Mouse (Mus musculus): ENCODE results near the gene Lrfn4. TPM values are rescaled to one million over a fixed set of nuclear protein-coding genes. Genes with fewer than 3 reads are reported as not detected.
A peak's percentile ranks its signal among the peaks of the same experiment; 100 is the strongest.

Lrfn4 gene
- polyA plus RNA-seq, 1 experiment = 12.0 TPM

- peaks cover 17% of the 10 kb centered on the region for H3K4me1 ChIP-seq (ENCODE audit: control insufficient read depth, insufficient read depth, insufficient read length, low read length)
- H3K36me3 ChIP-seq (ENCODE audit: control insufficient read depth, insufficient read depth, low read length) = no peaks in the 10 kb centered on the region
- H3K27me3 ChIP-seq (ENCODE audit: control insufficient read depth, insufficient read depth, low read length) = no peaks in the 10 kb centered on the region
- H3K4me3 ChIP-seq (ENCODE audit: low read depth, low read length) = no peak overlapping the region
- no peak overlapping the region for H3K27ac ChIP-seq (ENCODE audit: insufficient read depth, low read depth, low read length)
- TF ChIP-seq POLR2A (IDR thresholded peaks at IDR 0.05; ENCODE audit: low read depth, low read length) = no peak
- TF ChIP-seq CTCF (IDR thresholded peaks at IDR 0.05; ENCODE audit: extremely low read depth, insufficient read length, insufficient replicate concordance, low read depth, low read length) = no peak
- WGBS = 87% methylated on average over 19 of the region's 19 CpGs
Observed at GRCm38 (mm10) chr19:4612181-4612961, 3.1 kb downstream of the Lrfn4 start.

GRCm38 (mm10) chr19:4610109-4610508, 5.4 kb downstream of the Lrfn4 start:
- Histone ChIP-seq H3K4me3 (ENCODE audit: low read depth, low read length) (no peak overlapping the region), H3K4me1 (ENCODE audit: control insufficient read depth, insufficient read depth, insufficient read length, low read length) (peaks cover 17% of the 10 kb centered on the region), H3K27ac (ENCODE audit: insufficient read depth, low read depth, low read length) (no peak overlapping the region), H3K27me3 (ENCODE audit: control insufficient read depth, insufficient read depth, low read length) (no peaks in the 10 kb centered on the region), H3K36me3 (ENCODE audit: control insufficient read depth, insufficient read depth, low read length) (no peaks in the 10 kb centered on the region)
- no peak for TF ChIP-seq CTCF (IDR thresholded peaks at IDR 0.05; ENCODE audit: extremely low read depth, insufficient read length, insufficient replicate concordance, low read depth, low read length)
- TF ChIP-seq POLR2A (IDR thresholded peaks at IDR 0.05; ENCODE audit: low read depth, low read length) = no peak
- WGBS = 35% methylated on average over 4 of the region's 4 CpGs

GRCm38 (mm10) chr19:4608511-4608910, 7.0 kb downstream of the Lrfn4 start:
- TF ChIP-seq POLR2A (IDR thresholded peaks at IDR 0.05; ENCODE audit: low read depth, low read length) = no peak
- TF ChIP-seq CTCF (IDR thresholded peaks at IDR 0.05; ENCODE audit: extremely low read depth, insufficient read length, insufficient replicate concordance, low read depth, low read length) = no peak
- Histone ChIP-seq H3K27me3 (ENCODE audit: control insufficient read depth, insufficient read depth, low read length) (no peaks in the 10 kb centered on the region), H3K4me1 (ENCODE audit: control insufficient read depth, insufficient read depth, insufficient read length, low read length) (peaks cover 19% of the 10 kb centered on the region), H3K27ac (ENCODE audit: insufficient read depth, low read depth, low read length) (no peak overlapping the region), H3K36me3 (ENCODE audit: control insufficient read depth, insufficient read depth, low read length) (no peaks in the 10 kb centered on the region), H3K4me3 (ENCODE audit: low read depth, low read length) (no peak overlapping the region)
- 48% methylated on average over 4 of the region's 4 CpGs for WGBS

- H3K27me3 ChIP-seq (ENCODE audit: control insufficient read depth, insufficient read depth, low read length) = no peaks in the 10 kb centered on the region
- no peak overlapping the region for H3K27ac ChIP-seq (ENCODE audit: insufficient read depth, low read depth, low read length)
- WGBS = 92% methylated on average over 12 of the region's 12 CpGs
Observed at GRCm38 (mm10) chr19:4607406-4607805, 8.1 kb downstream of the Lrfn4 start.

GRCm38 (mm10) chr19:4605654-4606053, 9.8 kb downstream of the Lrfn4 start:
- Histone ChIP-seq H3K27me3 (ENCODE audit: control insufficient read depth, insufficient read depth, low read length) (no peaks in the 10 kb centered on the region), H3K36me3 (ENCODE audit: control insufficient read depth, insufficient read depth, low read length) (no peaks in the 10 kb centered on the region), H3K4me3 (ENCODE audit: low read depth, low read length) (no peak overlapping the region), H3K4me1 (ENCODE audit: control insufficient read depth, insufficient read depth, insufficient read length, low read length) (peaks cover 20% of the 10 kb centered on the region), H3K27ac (ENCODE audit: insufficient read depth, low read depth, low read length) (no peak overlapping the region)
- no peak for TF ChIP-seq CTCF (IDR thresholded peaks at IDR 0.05; ENCODE audit: extremely low read depth, insufficient read length, insufficient replicate concordance, low read depth, low read length)
- no peak for TF ChIP-seq POLR2A (IDR thresholded peaks at IDR 0.05; ENCODE audit: low read depth, low read length)
- whole genome bisulfite sequencing = 82% methylated on average over 4 of the region's 4 CpGs

More at GRCm38 (mm10) chr19:4607406-4607805, 8.1 kb downstream of the Lrfn4 start:
- Histone ChIP-seq H3K36me3 (ENCODE audit: control insufficient read depth, insufficient read depth, low read length) (no peaks in the 10 kb centered on the region), H3K4me1 (ENCODE audit: control insufficient read depth, insufficient read depth, insufficient read length, low read length) (peaks cover 20% of the 10 kb centered on the region), H3K4me3 (ENCODE audit: low read depth, low read length) (no peak overlapping the region)
- TF ChIP-seq POLR2A (IDR thresholded peaks at IDR 0.05; ENCODE audit: low read depth, low read length) (no peak), CTCF (IDR thresholded peaks at IDR 0.05; ENCODE audit: extremely low read depth, insufficient read length, insufficient replicate concordance, low read depth, low read length) (no peak)

- H3K4me3 ChIP-seq (ENCODE audit: low read depth, low read length) = no peak overlapping the region
- WGBS = 32% methylated on average over 24 of the region's 24 CpGs
- H3K27ac ChIP-seq (ENCODE audit: insufficient read depth, low read depth, low read length) = no peak overlapping the region
- TF ChIP-seq CTCF (IDR thresholded peaks at IDR 0.05; ENCODE audit: extremely low read depth, insufficient read length, insufficient replicate concordance, low read depth, low read length) (peak; percentile 55; the same call in 1 of the 2 replicates), POLR2A (IDR thresholded peaks at IDR 0.05; ENCODE audit: low read depth, low read length) (no peak)
- peaks cover 13% of the 10 kb centered on the region for H3K4me1 ChIP-seq (ENCODE audit: control insufficient read depth, insufficient read depth, insufficient read length, low read length)
- no peaks in the 10 kb centered on the region for H3K36me3 ChIP-seq (ENCODE audit: control insufficient read depth, insufficient read depth, low read length)
- H3K27me3 ChIP-seq (ENCODE audit: control insufficient read depth, insufficient read depth, low read length) = no peaks in the 10 kb centered on the region
Observed at GRCm38 (mm10) chr19:4603801-4604723, 11.4 kb downstream of the Lrfn4 start.

- Histone ChIP-seq H3K36me3 (ENCODE audit: control insufficient read depth, insufficient read depth, low read length) (no peaks in the 10 kb centered on the region), H3K27ac (ENCODE audit: insufficient read depth, low read depth, low read length) (no peak overlapping the region), H3K4me3 (ENCODE audit: low read depth, low read length) (no peak overlapping the region), H3K27me3 (ENCODE audit: control insufficient read depth, insufficient read depth, low read length) (no peaks in the 10 kb centered on the region), H3K4me1 (ENCODE audit: control insufficient read depth, insufficient read depth, insufficient read length, low read length) (peaks cover 8% of the 10 kb centered on the region)
- WGBS = 93% methylated on average over 20 of the region's 20 CpGs
- TF ChIP-seq POLR2A (IDR thresholded peaks at IDR 0.05; ENCODE audit: low read depth, low read length) (no peak), CTCF (IDR thresholded peaks at IDR 0.05; ENCODE audit: extremely low read depth, insufficient read length, insufficient replicate concordance, low read depth, low read length) (no peak)
Observed at GRCm38 (mm10) chr19:4602459-4602858, 13.0 kb downstream of the Lrfn4 start.
